ENCODE assay signal across 8 mouse cellular contexts in the genomic region with DNA sequence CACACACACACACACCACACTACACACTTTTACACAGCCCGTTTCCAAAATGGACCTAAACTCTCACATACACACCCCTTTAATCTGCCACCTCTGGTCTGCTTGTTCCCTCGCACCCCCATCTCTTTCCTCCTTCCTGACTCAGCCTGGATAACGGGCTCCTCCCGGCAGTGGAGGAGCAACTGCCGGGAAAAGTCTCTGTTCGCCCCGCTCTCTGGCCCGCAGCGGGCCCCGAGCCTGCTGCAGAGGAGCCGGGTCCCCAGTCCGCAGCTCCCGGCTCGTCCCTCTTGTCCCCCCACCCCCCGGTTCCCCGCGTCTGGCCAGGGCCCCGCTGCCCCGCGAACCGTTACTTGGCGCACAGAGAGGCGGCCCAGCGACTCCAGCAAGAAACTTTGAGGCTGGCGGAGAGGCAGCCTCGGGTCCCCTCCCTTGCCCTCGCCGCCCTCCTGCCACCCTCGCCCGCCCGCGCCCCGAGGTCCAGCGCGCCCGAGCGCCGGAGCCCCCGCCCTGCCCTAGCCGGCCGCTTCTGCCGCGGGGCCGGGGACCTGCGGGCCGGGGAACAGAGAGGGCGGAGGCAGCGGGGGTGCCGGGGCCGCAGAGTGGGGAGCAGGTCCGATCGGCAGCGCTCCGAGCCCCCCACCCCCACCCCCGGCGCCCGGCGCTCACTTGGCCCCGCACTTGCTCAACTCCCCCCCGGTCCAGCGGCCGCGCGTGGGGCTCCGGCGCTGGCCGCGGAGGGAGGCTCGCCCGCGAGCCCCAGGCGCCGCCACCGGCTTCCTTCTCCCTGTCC. TPM values are rescaled to one million over a fixed set of nuclear protein-coding genes. Genes with fewer than 3 reads are reported as not detected.
DNase-seq lines count a peak whose midpoint lies in the region; ATAC-seq lines count a peak whose summit lies in the region.

No protein-coding gene starts in this region.

- peak; percentile 26 for ATAC-seq in kidney, embryonic 14.5 days (ENCODE audit: low FRiP score, low TSS enrichment)
- peak; percentile 25 for ATAC-seq in forebrain, embryonic 15.5 days (replicated peaks)

- H3K4me1 ChIP-seq in kidney, embryonic 14.5 days (ENCODE audit: control insufficient read depth, insufficient read depth, low read length): 0 out of 2 replicates have a peak, but pooled peaks cover 3% of the 10 kb centered on the region
- H3K4me1 ChIP-seq in forebrain, embryonic 15.5 days: peaks cover 44% of the 10 kb centered on the region
- H3K4me1 ChIP-seq in midbrain, embryonic 10.5 days: peaks cover 54% of the 10 kb centered on the region

- H3K27me3 ChIP-seq in kidney, embryonic 14.5 days (ENCODE audit: control insufficient read depth, insufficient read depth, low read length): no peaks in the 10 kb centered on the region; the same call in 1 of the 2 replicates
- no peaks in the 10 kb centered on the region for H3K27me3 ChIP-seq in forebrain, embryonic 15.5 days
- no peaks in the 10 kb centered on the region for H3K27me3 ChIP-seq in midbrain, embryonic 10.5 days (ENCODE audit: low read depth, poor library complexity, severe bottlenecking)

- no peaks in the 10 kb centered on the region for H3K36me3 ChIP-seq in kidney, embryonic 14.5 days (ENCODE audit: control insufficient read depth, insufficient read depth, low read length)
- H3K36me3 ChIP-seq in forebrain, embryonic 15.5 days: no peaks in the 10 kb centered on the region
- H3K36me3 ChIP-seq in midbrain, embryonic 10.5 days: peaks cover 9% of the 10 kb centered on the region

- H3K4me2 ChIP-seq in kidney, embryonic 14.5 days (replicated peaks; ENCODE audit: low read depth, low read length): peak overlapping the region; percentile 68
- H3K4me2 ChIP-seq in forebrain, embryonic 15.5 days (replicated peaks): peak overlapping the region; percentile 70

- WGBS in kidney, embryonic 14.5 days: under 1% methylated on average over 44 of the region's 74 CpGs
- WGBS in forebrain, embryonic 15.5 days: under 1% methylated on average over 48 of the region's 74 CpGs
- WGBS in midbrain, embryonic 10.5 days: 1% methylated on average over 64 of the region's 74 CpGs

- DNase-seq in kidney, adult 11 months: no peak
- peak; percentile 54 for DNase-seq in ZHBTc4 (ENCODE audit: low read depth, low spot score)
- peak; percentile 22 for DNase-seq in induced T-regulatory cell, adult 2 months (ENCODE audit: low read depth)
- DNase-seq in midbrain, embryonic 10.5 days (ENCODE audit: low spot score): peak; percentile 66
- peak; percentile 69 for DNase-seq in testis, postnatal 10 days (ENCODE audit: low spot score)
- DNase-seq in natural killer cell, adult 2 months (ENCODE audit: low spot score in 2 of 2): no peak

- peak overlapping the region; percentile 98 for H3K9ac ChIP-seq in kidney, embryonic 14.5 days (ENCODE audit: low read depth, low read length)
- H3K9ac ChIP-seq in forebrain, embryonic 15.5 days (replicated peaks): peak overlapping the region; percentile 97

- H3K27ac ChIP-seq in kidney, embryonic 14.5 days (ENCODE audit: low read depth, low read length): peak overlapping the region; percentile 90
- peak overlapping the region; percentile 99 for H3K27ac ChIP-seq in forebrain, embryonic 15.5 days (replicated peaks)
- H3K27ac ChIP-seq in midbrain, embryonic 10.5 days (replicated peaks): peak overlapping the region; percentile 100

- no peaks in the 10 kb centered on the region for H3K9me3 ChIP-seq in kidney, embryonic 14.5 days (ENCODE audit: control insufficient read depth, low read length)
- H3K9me3 ChIP-seq in forebrain, embryonic 15.5 days: no peaks in the 10 kb centered on the region
- H3K9me3 ChIP-seq in midbrain, embryonic 10.5 days (replicated peaks): no peaks in the 10 kb centered on the region

- peak overlapping the region; percentile 83 for H3K4me3 ChIP-seq in kidney, embryonic 14.5 days (ENCODE audit: low read length)
- H3K4me3 ChIP-seq in forebrain, embryonic 15.5 days: peak overlapping the region; percentile 93
- peak overlapping the region; percentile 92 for H3K4me3 ChIP-seq in midbrain, embryonic 10.5 days

RNA-seq across cellular contexts. Expression of gene Zeb2, which starts 7.8 kb away (rescaled TPM):
- 41.2 and 52.2 TPM in 2 replicates for polyA plus RNA-seq in kidney, embryonic 14.5 days (2014; fragmentation: Nextera tagmentation; extraction: Ambion mirVana)
- polyA plus RNA-seq in forebrain, embryonic 15.5 days (2015; fragmentation: Nextera tagmentation; extraction: Ambion mirVana): 106 and 119 TPM in 2 replicates
- polyA plus RNA-seq in midbrain, embryonic 10.5 days (2016; fragmentation: Nextera tagmentation; extraction: Ambion mirVana): 48.7 and 60.6 TPM in 2 replicates

Comparison
In these comparisons a context has a peak if more than half of its experiments do, and no peak if none do; other contexts are left out.
1. DNase-seq: peak in ZHBTc4 (single experiment), induced T-regulatory cell, adult 2 months (single experiment), midbrain, embryonic 10.5 days (single experiment) and testis, postnatal 10 days (single experiment); none in kidney, adult 11 months (single experiment) and natural killer cell, adult 2 months (0 of 2).
2. Peak in every context shown above with its lines, with median percentiles within 50 percentile points of each other: H3K27ac ChIP-seq and H3K4me3 ChIP-seq.